Mouse (Mus musculus) small intestine, adult 2 months (tissue): ENCODE data around the gene St3gal5. TPM values are rescaled to one million over a fixed set of nuclear protein-coding genes. Genes with fewer than 3 reads are reported as not detected.

Source experiments
- H3K27ac ChIP-seq: fragments of 200-500 bp; 2 replicates; pipeline ENCODE4 v1.5.1; 2012; ENCODE audit warnings: low read depth, low read length, control low read depth, inconsistent platforms; ENCODE audit not compliant: insufficient read depth
- H3K27me3 ChIP-seq: fragments of 200-500 bp; 2 replicates; pipeline ENCODE4 v1.6.1; 2012; ENCODE audit warnings: mild to moderate bottlenecking, moderate library complexity, low read length, inconsistent platforms; ENCODE audit not compliant: control insufficient read depth, insufficient read depth
- H3K36me3 ChIP-seq: fragments of 200-500 bp; 2 replicates; pipeline ENCODE4 v1.6.1; 2012; ENCODE audit warnings: mild to moderate bottlenecking, low read length, control low read depth, inconsistent platforms; ENCODE audit not compliant: control insufficient read depth, insufficient read depth
- H3K4me1 ChIP-seq: fragments of 200-500 bp; 2 replicates; pipeline ENCODE4 v1.6.1; 2012; ENCODE audit warnings: low read length, inconsistent platforms, mixed read lengths; ENCODE audit not compliant: control insufficient read depth, insufficient read depth, insufficient read length
- H3K4me3 ChIP-seq: fragments of 200-500 bp; 2 replicates; pipeline ENCODE4 v1.5.1; 2012; ENCODE audit warnings: low read depth, mild to moderate bottlenecking, control low read depth, inconsistent platforms, low read length, moderate library complexity
- CTCF ChIP-seq: fragments of 200-500 bp; IDR thresholded peaks from 2 replicates; pipeline ENCODE4 v1.5.1; 2012; ENCODE audit warnings: low read depth, mild to moderate bottlenecking, control low read depth, inconsistent platforms, low read length, moderate library complexity, mixed read lengths; ENCODE audit not compliant: insufficient replicate concordance, insufficient read length; ENCODE audit errors: extremely low read depth
- POLR2A ChIP-seq: fragments of 200-500 bp; IDR thresholded peaks from 2 replicates; pipeline ENCODE4 v1.6.1; 2012; ENCODE audit warnings: low read depth, mild to moderate bottlenecking, control low read depth, inconsistent platforms, low read length, moderate library complexity
- WGBS: fragments of 180-500 bp; shearing (Covaris S2); methylation state at CpG from one replicate; pipeline ENCODE4 v1.1.7; 2018; 5-methylcytosine and 5-hydroxymethylcytosine counted together
- polyA plus RNA-seq: library from polyadenylated mRNA; depleted of rRNA; stranded (reverse); fragments of >200 nt; gene quantifications from 2 replicates; pipeline ENCODE4 v1.2.3, GENCODE M21; 2012; rRNA removed

The St3gal5 gene
- polyA plus RNA-seq, 1 experiment: 2.8 TPM

DNA sequence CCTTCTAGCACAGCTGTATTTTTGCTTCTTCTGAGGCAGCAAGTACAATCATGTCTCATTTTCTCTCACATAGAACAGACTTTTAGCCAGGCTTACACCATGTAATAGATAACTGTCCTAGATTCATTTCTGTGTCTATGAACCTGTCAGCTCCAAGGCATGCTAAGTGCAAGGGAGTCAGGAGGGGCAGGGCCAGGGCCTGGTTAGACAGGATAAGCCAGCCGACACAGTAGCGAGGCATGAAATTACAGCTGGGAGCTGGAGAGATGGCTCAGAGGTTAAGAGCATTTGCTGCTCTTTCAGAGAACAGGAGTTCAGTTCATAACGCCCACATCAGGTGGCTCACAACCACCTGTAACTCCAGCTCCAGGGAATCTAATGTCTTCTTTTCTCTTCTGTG is 99.3 kb downstream of the St3gal5 start:
- WGBS: 95% methylated on average over 3 of the region's 3 CpGs

DNA sequence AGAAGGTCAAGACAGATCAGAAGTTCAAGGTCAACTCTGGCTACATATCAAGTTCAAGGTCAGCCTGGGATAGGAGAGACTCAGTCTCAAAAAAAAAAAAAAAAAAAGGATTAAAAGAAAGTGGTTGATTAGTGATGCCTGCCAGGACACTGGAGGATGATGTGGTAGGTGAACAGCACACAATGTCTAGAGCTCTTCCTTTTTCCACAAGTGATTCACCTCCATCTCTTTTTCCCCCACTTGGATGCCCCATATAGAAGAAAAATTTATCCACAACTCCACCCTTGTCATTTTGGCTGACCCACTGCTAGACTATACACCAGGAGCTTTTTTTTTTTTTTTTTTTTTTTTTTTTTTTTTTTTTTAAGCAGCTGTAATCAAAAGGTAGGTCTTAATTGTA is 100.1 kb downstream of the St3gal5 start:
- no peaks in the 10 kb centered on the region for H3K4me1 ChIP-seq
- no peaks in the 10 kb centered on the region for H3K36me3 ChIP-seq
- H3K4me3 ChIP-seq: no peak overlapping the region
- TF ChIP-seq CTCF (no peak), POLR2A (no peak)
- H3K27ac ChIP-seq: no peak overlapping the region
- no peaks in the 10 kb centered on the region for H3K27me3 ChIP-seq

More for the DNA sequence above, 99.3 kb downstream of the St3gal5 start:
- no peak for TF ChIP-seq POLR2A
- TF ChIP-seq CTCF: no peak
- Histone ChIP-seq H3K36me3 (no peaks in the 10 kb centered on the region), H3K4me1 (no peaks in the 10 kb centered on the region), H3K27me3 (no peaks in the 10 kb centered on the region), H3K4me3 (no peak overlapping the region), H3K27ac (no peak overlapping the region)

DNA sequence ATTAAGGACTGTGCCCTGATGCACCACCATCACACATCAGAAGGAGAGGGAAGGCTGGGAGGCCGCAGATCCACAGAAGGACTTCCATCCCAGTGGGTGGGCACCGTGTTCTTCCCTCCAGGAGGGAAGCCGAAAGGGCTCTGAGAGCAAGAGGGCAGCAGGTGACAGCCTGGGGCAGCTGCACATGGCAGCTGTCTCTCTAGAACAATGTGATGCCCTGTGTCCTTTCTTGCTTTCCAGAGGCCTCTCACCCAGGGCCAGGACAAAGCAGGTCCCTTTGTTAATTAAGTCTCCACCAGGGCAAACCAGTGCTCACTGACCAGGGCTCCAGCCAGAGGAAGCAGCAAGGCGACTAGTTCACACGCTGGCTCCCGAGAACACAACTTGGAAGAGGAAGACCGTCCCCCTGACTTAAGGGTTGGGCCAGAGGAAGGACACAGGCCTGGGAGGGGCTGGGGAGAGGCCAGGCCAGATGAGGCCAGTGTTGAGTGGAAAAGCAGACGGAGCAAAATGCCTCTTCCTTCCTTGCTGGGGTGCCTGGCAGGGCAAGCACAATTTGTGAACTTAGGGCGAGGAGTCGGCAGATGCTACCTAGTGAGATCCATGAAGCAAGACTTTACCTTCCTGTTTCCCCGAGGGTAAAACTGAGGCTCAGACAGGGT is 103.3 kb downstream of the St3gal5 start:
- Histone ChIP-seq H3K4me1 (no peaks in the 10 kb centered on the region), H3K27ac (no peak overlapping the region), H3K4me3 (no peak overlapping the region), H3K27me3 (no peaks in the 10 kb centered on the region), H3K36me3 (no peaks in the 10 kb centered on the region)
- TF ChIP-seq CTCF (no peak), POLR2A (no peak)
- WGBS: 80% methylated on average over 11 of the region's 11 CpGs

DNA sequence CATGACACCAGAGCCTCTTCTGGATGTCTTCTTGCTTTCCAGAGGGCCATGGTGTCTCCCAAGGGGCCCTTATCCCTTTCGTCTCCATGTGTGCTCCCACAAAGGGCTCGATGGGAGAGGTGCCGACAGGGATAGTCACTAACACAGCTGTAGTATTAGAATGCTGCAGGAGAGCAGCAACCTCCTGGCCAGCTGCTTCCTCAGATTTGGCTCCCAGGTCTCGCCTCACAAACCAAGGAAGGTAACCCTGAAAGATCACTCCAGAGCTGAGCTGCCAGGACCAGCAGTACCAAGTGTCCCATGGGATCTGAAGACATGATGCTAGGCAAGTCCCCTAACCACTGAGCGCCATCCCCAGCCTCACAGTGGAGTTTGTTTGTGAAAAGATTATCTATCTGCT is 105.3 kb downstream of the St3gal5 start:
- Histone ChIP-seq H3K4me3 (no peak overlapping the region), H3K4me1 (no peaks in the 10 kb centered on the region), H3K27ac (no peak overlapping the region), H3K27me3 (no peaks in the 10 kb centered on the region), H3K36me3 (no peaks in the 10 kb centered on the region; the same call in 1 of the 2 replicates)
- WGBS: 81% methylated on average over 5 of the region's 5 CpGs
- TF ChIP-seq CTCF (no peak), POLR2A (no peak)

DNA sequence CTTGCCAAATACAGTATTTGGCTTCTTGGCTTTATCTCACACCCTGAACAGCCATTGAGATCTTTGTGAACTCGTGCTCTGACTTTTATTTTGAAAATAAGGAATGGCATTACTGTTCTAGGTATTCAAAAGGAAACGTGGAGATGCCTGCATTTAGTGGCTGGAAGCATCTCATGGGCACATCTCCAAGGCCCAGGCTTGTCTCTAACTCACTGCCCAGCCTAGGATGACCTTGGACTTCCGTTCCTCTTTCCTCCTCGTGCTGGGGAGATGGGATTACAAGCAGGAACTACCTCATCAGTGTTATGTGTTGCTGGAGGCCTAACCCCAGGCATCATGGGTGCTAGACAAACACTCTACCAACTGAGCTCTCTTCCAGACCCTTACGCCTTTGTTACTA is 105.9 kb downstream of the St3gal5 start:
- Histone ChIP-seq H3K36me3 (no peaks in the 10 kb centered on the region; the same call in 1 of the 2 replicates), H3K27ac (no peak overlapping the region), H3K27me3 (no peaks in the 10 kb centered on the region), H3K4me1 (no peaks in the 10 kb centered on the region), H3K4me3 (no peak overlapping the region)
- WGBS: 43% methylated on average over 5 of the region's 5 CpGs
- TF ChIP-seq CTCF: no peak
- TF ChIP-seq POLR2A: no peak

Other genes with a start within 250 kb of the St3gal5 start
- gene Ptcd3, start 188.8 kb upstream of the St3gal5 start, polyA plus RNA-seq: 2.2 and 4.3 TPM in 2 replicates
- 2.3 and 5.9 TPM in 2 replicates for gene Polr1a, start 188.5 kb upstream of the St3gal5 start, polyA plus RNA-seq
- 4.9 and 9.1 TPM in 2 replicates for gene Atoh8, start 138.0 kb downstream of the St3gal5 start, polyA plus RNA-seq
- gene Sftpb, start 207.0 kb downstream of the St3gal5 start, polyA plus RNA-seq: 0.36 and 0.71 TPM in 2 replicates
- 5.5 and 6.8 TPM in 2 replicates for gene Usp39, start 247.6 kb downstream of the St3gal5 start, polyA plus RNA-seq
- gene 0610030E20Rik, start 249.7 kb downstream of the St3gal5 start, polyA plus RNA-seq: 6.5 and 12.7 TPM in 2 replicates